Mouse (Mus musculus) common myeloid progenitor, adult 5-6 weeks (primary cell): ENCODE data around the gene Cd180. TPM values are rescaled to one million over a fixed set of nuclear protein-coding genes. Genes with fewer than 3 reads are reported as not detected.
A peak's percentile ranks its signal among the peaks of the same experiment; 100 is the strongest.

Experiments used
- ATAC-seq: replicated peaks from 2 replicates; pipeline ENCODE4 v1.8.0; 2016; ENCODE audit warnings: low read depth, mild to moderate bottlenecking, moderate TSS enrichment, inconsistent platforms; ENCODE audit not compliant: poor library complexity, severe bottlenecking
- total RNA-seq: library from RNA; stranded (forward); fragments of 200-1000, 187-1606 nt; gene quantifications from 2 replicates; pipeline ENCODE4 v1.2.3, GENCODE M21; 2017

Gene Cd180
- total RNA-seq, 1 experiment from 2014 or later, result 25.9 TPM

GRCm38 (mm10) chr13:102733063-102733462 lies 39.7 kb downstream of the Cd180 start:
- ATAC-seq, result no peak

GRCm38 (mm10) chr13:102737811-102738210 lies 44.5 kb downstream of the Cd180 start:
- no peak for ATAC-seq

- peak; percentile 27; the same call in 1 of the 2 replicates for ATAC-seq
Observed at GRCm38 (mm10) chr13:102739720-102740535, 46.6 kb downstream of the Cd180 start.

GRCm38 (mm10) chr13:102744481-102745269 lies 51.3 kb downstream of the Cd180 start:
- peak; percentile 59 for ATAC-seq

GRCm38 (mm10) chr13:102745270-102745600 lies 51.9 kb downstream of the Cd180 start:
- no peak for ATAC-seq

GRCm38 (mm10) chr13:102745626-102746342 lies 52.4 kb downstream of the Cd180 start:
- no peak for ATAC-seq

GRCm38 (mm10) chr13:102746803-102747561 lies 53.6 kb downstream of the Cd180 start:
- ATAC-seq, result peak; percentile 50

GRCm38 (mm10) chr13:102749194-102749593 lies 55.8 kb downstream of the Cd180 start:
- ATAC-seq, result no peak

- no peak for ATAC-seq
Observed at GRCm38 (mm10) chr13:102749891-102750290, 56.5 kb downstream of the Cd180 start.

GRCm38 (mm10) chr13:102753714-102754556 lies 60.6 kb downstream of the Cd180 start:
- ATAC-seq, result peak; percentile 42; the same call in 1 of the 2 replicates

GRCm38 (mm10) chr13:102755124-102755523 lies 61.8 kb downstream of the Cd180 start:
- ATAC-seq, result no peak

GRCm38 (mm10) chr13:102756071-102756470 lies 62.7 kb downstream of the Cd180 start:
- no peak for ATAC-seq

- no peak for ATAC-seq
Observed at GRCm38 (mm10) chr13:102758021-102758420, 64.7 kb downstream of the Cd180 start.

GRCm38 (mm10) chr13:102761410-102761809 lies 68.1 kb downstream of the Cd180 start:
- ATAC-seq, result 0 out of 2 replicates have a peak, but pooled peaks have one; percentile 39

- ATAC-seq, result no peak
Observed at GRCm38 (mm10) chr13:102762203-102762602, 68.8 kb downstream of the Cd180 start.

GRCm38 (mm10) chr13:102764218-102764617 lies 70.9 kb downstream of the Cd180 start:
- no peak for ATAC-seq

GRCm38 (mm10) chr13:102765216-102765615 lies 71.9 kb downstream of the Cd180 start:
- no peak for ATAC-seq

GRCm38 (mm10) chr13:102767110-102767509 lies 73.8 kb downstream of the Cd180 start:
- ATAC-seq, result no peak

- no peak for ATAC-seq
Observed at GRCm38 (mm10) chr13:102768512-102768911, 75.2 kb downstream of the Cd180 start.
